Mouse (Mus musculus): ENCODE measurements around the gene Rad51b. TPM values are rescaled to one million over a fixed set of nuclear protein-coding genes. Genes with fewer than 3 reads are reported as not detected.
A peak's percentile ranks its signal among the peaks of the same experiment; 100 is the strongest.

Gene Rad51b
- polyA plus RNA-seq, 1 experiment from 2014 or later: 3.9 TPM

DNA sequence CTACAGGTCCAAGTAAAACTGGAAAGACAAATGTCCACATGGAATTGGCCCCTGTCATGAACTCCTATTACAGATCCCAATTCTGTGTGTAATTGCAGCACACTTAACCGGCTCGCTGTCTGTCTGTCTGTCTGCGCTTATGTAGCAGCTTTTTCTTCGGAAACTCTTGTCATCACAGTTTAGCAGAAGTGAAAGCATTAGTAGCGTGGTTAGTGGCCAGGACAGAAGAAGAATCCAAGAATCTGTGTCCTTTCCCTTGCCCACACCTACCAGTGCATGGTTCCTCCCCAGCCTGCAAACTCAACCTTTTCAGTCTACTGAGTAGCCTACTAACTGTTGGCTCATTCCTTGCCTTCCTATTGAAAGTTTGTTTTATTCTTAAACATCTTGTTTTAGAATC is 345.6 kb downstream of the Rad51b start:
- ATAC-seq (replicated peaks; ENCODE audit: low FRiP score, low read depth) (no peak), DNase-seq (ENCODE audit: low spot score) (no peak)
- Histone ChIP-seq H3K9me3 (replicated peaks; ENCODE audit: low read length) (no peaks in the 10 kb centered on the region), H3K27me3 (ENCODE audit: insufficient read depth, low read length) (no peaks in the 10 kb centered on the region), H3K9ac (ENCODE audit: low read depth, low read length) (no peak overlapping the region), H3K4me1 (replicated peaks; ENCODE audit: insufficient read depth, low read length) (no peaks in the 10 kb centered on the region), H3K4me3 (replicated peaks; ENCODE audit: low read depth, low read length) (no peak overlapping the region), H3K27ac (no peak overlapping the region), H3K36me3 (ENCODE audit: insufficient read depth, low read length) (no peaks in the 10 kb centered on the region), H3K4me2 (ENCODE audit: low read length) (no peak overlapping the region)
- WGBS: 94% methylated on average over 5 of the region's 5 CpGs
- TF ChIP-seq CTCF (IDR thresholded peaks at IDR 0.05; ENCODE audit: low read depth): no peak

DNA sequence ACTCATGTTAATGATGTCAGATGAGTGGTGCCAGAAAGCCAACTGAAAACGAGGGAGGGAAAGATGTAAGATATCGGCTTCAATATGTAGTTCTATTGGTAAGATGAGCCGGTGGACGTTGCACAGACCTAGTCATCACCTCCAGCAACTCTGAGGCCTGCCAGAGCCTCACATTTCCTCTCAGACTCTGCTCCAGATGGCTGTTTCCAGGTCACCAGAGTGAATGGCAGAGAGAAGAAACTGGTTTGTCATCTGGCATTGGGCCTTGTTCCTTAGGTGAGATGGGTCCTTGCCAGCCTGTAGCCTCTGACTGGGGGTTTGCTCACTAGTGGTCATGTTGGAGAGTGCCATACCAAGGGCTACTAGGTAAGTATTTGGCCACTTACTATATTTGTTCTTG is 348.6 kb downstream of the Rad51b start:
- DNase-seq (ENCODE audit: low spot score) (no peak), ATAC-seq (replicated peaks; ENCODE audit: low FRiP score, low read depth) (no peak)
- no peak for TF ChIP-seq CTCF (IDR thresholded peaks at IDR 0.05; ENCODE audit: low read depth)
- 73% methylated on average over 4 of the region's 4 CpGs for WGBS
- H3K27me3 ChIP-seq (ENCODE audit: insufficient read depth, low read length): no peaks in the 10 kb centered on the region
- H3K4me3 ChIP-seq (replicated peaks; ENCODE audit: low read depth, low read length): no peak overlapping the region
- no peak overlapping the region for H3K9ac ChIP-seq (ENCODE audit: low read depth, low read length)
- H3K9me3 ChIP-seq (replicated peaks; ENCODE audit: low read length): no peaks in the 10 kb centered on the region
- H3K36me3 ChIP-seq (ENCODE audit: insufficient read depth, low read length): no peaks in the 10 kb centered on the region
- 0 out of 2 replicates have a peak, but pooled peaks cover 4% of the 10 kb centered on the region for H3K4me1 ChIP-seq (replicated peaks; ENCODE audit: insufficient read depth, low read length)
- no peak overlapping the region for H3K4me2 ChIP-seq (ENCODE audit: low read length)
- no peak overlapping the region for H3K27ac ChIP-seq

- WGBS: 77% methylated on average over 9 of the region's 9 CpGs
- Histone ChIP-seq H3K9ac (ENCODE audit: low read depth, low read length) (no peak overlapping the region), H3K27ac (no peak overlapping the region), H3K9me3 (replicated peaks; ENCODE audit: low read length) (no peaks in the 10 kb centered on the region), H3K4me1 (replicated peaks; ENCODE audit: insufficient read depth, low read length) (0 out of 2 replicates have a peak, but pooled peaks cover 4% of the 10 kb centered on the region), H3K36me3 (ENCODE audit: insufficient read depth, low read length) (no peaks in the 10 kb centered on the region), H3K4me2 (ENCODE audit: low read length) (no peak overlapping the region), H3K4me3 (replicated peaks; ENCODE audit: low read depth, low read length) (no peak overlapping the region), H3K27me3 (ENCODE audit: insufficient read depth, low read length) (no peaks in the 10 kb centered on the region)
- no peak for TF ChIP-seq CTCF (IDR thresholded peaks at IDR 0.05; ENCODE audit: low read depth)
- DNase-seq (ENCODE audit: low spot score) (no peak), ATAC-seq (replicated peaks; ENCODE audit: low FRiP score, low read depth) (no peak)
These were observed 349.6 kb downstream of the Rad51b start for GRCm38 (mm10) chr12:79646646-79647164.

DNA sequence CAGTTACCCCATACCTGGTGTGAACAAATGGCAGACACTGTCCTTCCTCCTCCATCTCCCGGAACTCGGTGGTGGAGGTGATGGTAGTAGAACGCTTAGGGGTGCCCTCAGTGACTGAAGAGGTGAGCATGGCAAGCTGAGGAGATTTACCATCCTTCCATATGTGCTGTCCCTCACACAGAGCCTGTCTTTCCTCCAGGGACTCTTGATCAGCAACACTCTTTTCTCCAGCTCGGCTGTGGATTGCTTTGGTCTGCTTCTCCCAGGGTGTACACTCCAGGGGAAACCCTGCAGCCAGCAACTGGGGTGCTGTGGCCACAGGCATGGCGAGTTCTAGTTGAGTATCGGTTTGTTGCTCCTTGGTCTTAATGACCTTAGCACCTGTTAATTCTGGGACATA is 350.3 kb downstream of the Rad51b start:
- DNase-seq (ENCODE audit: low spot score) (no peak), ATAC-seq (replicated peaks; ENCODE audit: low FRiP score, low read depth) (no peak)
- no peaks in the 10 kb centered on the region for H3K9me3 ChIP-seq (replicated peaks; ENCODE audit: low read length)
- H3K9ac ChIP-seq (ENCODE audit: low read depth, low read length): no peak overlapping the region
- no peak for TF ChIP-seq CTCF (IDR thresholded peaks at IDR 0.05; ENCODE audit: low read depth)
- 92% methylated on average over 6 of the region's 6 CpGs for WGBS
- H3K4me2 ChIP-seq (ENCODE audit: low read length): no peak overlapping the region
- no peak overlapping the region for H3K4me3 ChIP-seq (replicated peaks; ENCODE audit: low read depth, low read length)
- no peaks in the 10 kb centered on the region for H3K36me3 ChIP-seq (ENCODE audit: insufficient read depth, low read length)
- H3K27ac ChIP-seq: no peak overlapping the region
- 0 out of 2 replicates have a peak, but pooled peaks cover 4% of the 10 kb centered on the region for H3K4me1 ChIP-seq (replicated peaks; ENCODE audit: insufficient read depth, low read length)
- H3K27me3 ChIP-seq (ENCODE audit: insufficient read depth, low read length): no peaks in the 10 kb centered on the region

DNA sequence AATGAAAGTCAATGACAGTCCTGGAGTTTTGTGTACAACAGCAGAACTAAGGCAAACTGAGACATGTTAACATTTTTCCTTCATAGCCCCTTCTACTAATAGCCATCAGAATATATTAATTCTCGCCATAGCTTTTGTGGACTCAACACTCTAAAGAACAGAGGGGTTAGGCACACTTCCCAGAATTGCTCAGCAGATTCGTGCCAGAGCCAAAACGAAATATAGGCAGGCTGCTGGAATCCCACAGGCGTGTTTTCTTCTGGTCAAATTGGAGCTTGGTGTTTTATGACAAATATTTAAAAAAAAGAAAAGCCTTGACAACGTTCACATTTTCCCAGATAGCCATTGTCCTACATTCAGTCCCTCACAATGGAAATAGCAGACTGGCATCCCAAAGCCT is 350.9 kb downstream of the Rad51b start:
- ATAC-seq (replicated peaks; ENCODE audit: low FRiP score, low read depth) (no peak), DNase-seq (ENCODE audit: low spot score) (no peak)
- 0 out of 2 replicates have a peak, but pooled peaks cover 4% of the 10 kb centered on the region for H3K4me1 ChIP-seq (replicated peaks; ENCODE audit: insufficient read depth, low read length)
- no peaks in the 10 kb centered on the region for H3K9me3 ChIP-seq (replicated peaks; ENCODE audit: low read length)
- no peaks in the 10 kb centered on the region for H3K36me3 ChIP-seq (ENCODE audit: insufficient read depth, low read length)
- H3K4me2 ChIP-seq (ENCODE audit: low read length): no peak overlapping the region
- H3K27me3 ChIP-seq (ENCODE audit: insufficient read depth, low read length): no peaks in the 10 kb centered on the region
- TF ChIP-seq CTCF (IDR thresholded peaks at IDR 0.05; ENCODE audit: low read depth): no peak
- H3K9ac ChIP-seq (ENCODE audit: low read depth, low read length): no peak overlapping the region
- H3K4me3 ChIP-seq (replicated peaks; ENCODE audit: low read depth, low read length): no peak overlapping the region
- 73% methylated on average over 5 of the region's 5 CpGs for WGBS
- H3K27ac ChIP-seq: no peak overlapping the region

DNA sequence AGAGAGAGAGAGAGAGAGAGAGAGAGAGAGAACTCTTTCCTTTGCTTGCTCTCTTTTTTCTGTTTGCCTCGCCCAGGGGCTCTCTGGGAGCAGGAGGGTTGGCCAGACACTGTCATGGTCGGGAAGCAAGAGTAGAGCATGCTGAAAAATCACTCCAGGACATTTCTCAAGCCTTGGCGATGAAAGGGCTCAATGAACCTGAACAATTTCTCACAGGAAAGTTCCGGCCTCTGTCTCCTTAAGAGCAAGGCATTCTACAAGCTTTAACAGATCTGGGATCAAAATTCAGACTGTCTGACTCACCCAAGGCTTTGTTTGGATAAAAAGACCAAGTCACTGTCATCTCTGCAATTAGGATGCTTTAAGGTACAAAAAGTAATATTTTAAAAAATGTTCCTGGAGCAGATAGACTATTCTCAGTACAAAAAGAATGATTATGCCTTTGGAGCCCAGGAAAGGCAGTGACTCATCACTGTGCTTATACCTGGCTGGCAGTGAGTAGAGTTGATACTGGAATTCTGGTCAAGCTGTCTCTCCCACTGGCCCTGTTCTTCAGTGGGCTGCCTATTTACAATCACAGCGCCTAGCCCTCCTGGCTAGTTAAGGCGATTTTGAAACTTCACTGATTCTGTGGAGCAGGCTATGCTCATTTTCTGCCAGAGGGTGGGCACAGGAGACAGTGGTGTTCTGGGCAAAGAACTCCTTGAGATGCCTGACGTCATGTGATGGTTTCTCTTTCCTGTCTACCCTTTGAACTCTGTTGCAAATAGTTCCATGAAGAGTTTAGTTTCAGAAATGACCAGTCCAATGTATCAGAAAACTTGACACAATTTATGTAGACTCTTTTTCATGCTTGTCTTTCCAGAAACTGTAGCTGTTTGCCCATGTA is 352.0 kb downstream of the Rad51b start:
- Histone ChIP-seq H3K36me3 (ENCODE audit: insufficient read depth, low read length) (no peaks in the 10 kb centered on the region), H3K9me3 (replicated peaks; ENCODE audit: low read length) (no peaks in the 10 kb centered on the region), H3K4me3 (replicated peaks; ENCODE audit: low read depth, low read length) (no peak overlapping the region), H3K27me3 (ENCODE audit: insufficient read depth, low read length) (no peaks in the 10 kb centered on the region), H3K27ac (peak overlapping the region; percentile 60), H3K4me1 (replicated peaks; ENCODE audit: insufficient read depth, low read length) (0 out of 2 replicates have a peak, but pooled peaks cover 4% of the 10 kb centered on the region), H3K9ac (ENCODE audit: low read depth, low read length) (no peak overlapping the region), H3K4me2 (ENCODE audit: low read length) (no peak overlapping the region)
- TF ChIP-seq CTCF (IDR thresholded peaks at IDR 0.05; ENCODE audit: low read depth): no peak
- DNase-seq (ENCODE audit: low spot score): peak; percentile 51
- 40% methylated on average over 7 of the region's 7 CpGs for WGBS
- peak; percentile 74 for ATAC-seq (replicated peaks; ENCODE audit: low FRiP score, low read depth)

All from kidney, postnatal 0 days (tissue).